Mouse (Mus musculus): ENCODE data around the gene Gchfr. TPM values are rescaled to one million over a fixed set of nuclear protein-coding genes. Genes with fewer than 3 reads are reported as not detected.

The Gchfr gene
- 1.4 TPM in 1 of 2 replicates, not detected in the other for polyA plus RNA-seq (2012; ENCODE audit: low replicate concordance)

GRCm38 (mm10) chr2:119166901-119167865 is at the start of gene Gchfr:
Gchfr (plus strand) TSS chr2:119167773.

GRCm38 (mm10) chr2:119156681-119157572 is 10.6 kb upstream of the Gchfr start, which contains the start of gene Rmdn3:
Rmdn3 (minus strand) TSS chr2:119157034.

GRCm38 (mm10) chr2:119173991-119174651 is 6.5 kb downstream of the Gchfr start, which contains the start of gene Gm14137:
Gm14137 (plus strand) TSS chr2:119174509.

DNA sequence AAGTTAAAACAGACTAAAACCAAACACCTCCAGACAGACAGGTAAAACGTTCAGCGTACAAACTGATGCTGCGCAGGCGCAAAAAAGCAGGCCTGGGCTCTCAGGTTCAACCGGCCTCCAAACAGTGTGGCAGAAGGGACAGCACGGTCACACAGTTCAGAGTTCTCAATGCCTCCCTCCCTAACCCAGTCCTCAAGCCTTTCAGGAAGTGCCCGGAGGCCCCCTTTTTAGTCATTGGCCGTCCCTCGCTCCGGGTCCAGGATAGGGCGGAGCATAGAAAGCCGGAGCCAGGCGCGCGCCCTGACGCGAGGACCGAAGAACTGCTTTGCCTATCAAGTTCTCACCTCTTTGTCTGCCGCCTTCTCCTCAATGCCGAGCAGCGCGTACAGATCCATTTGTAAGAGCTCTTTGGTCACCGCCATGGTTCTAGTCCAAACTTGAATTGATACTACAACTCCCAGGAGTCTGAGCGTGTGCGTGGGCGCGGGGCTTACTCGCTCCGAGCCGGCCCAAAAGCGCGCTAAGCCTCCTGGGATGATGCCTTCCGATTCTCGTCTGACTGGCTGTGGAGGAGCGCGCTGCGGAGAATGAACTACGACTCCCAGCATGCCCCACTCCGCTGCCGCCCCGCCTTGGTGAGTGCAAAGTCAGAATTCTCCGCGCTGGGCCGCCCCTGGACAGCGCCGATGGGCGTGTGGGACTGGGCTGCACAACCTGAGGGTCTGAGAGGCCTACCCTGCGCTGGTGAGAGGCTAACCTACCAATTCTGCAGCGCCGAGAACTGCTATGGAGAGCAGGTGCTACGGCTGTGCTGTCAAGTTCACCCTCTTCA is 41.0 kb downstream of the Gchfr start, which contains the start of the genes Zfyve19 and Dnajc17:
Gene Zfyve19 (plus strand): TSS at position 274 of the 832 bp plus-strand sequence.
Gene Dnajc17 (minus strand): TSS at position 452 of the 832 bp plus-strand sequence.

Other genes with a start within 250 kb of the Gchfr start
- 17.7 and 19.2 TPM in 2 replicates for gene Chst14, start 241.3 kb upstream of the Gchfr start, polyA plus RNA-seq (2012; ENCODE audit: low replicate concordance)
- 10.2 and 15.1 TPM in 2 replicates for gene Ccdc32, start 138.4 kb upstream of the Gchfr start, polyA plus RNA-seq (2012; ENCODE audit: low replicate concordance)
- 5.7 and 6.9 TPM in 2 replicates for gene Rpusd2, start 133.0 kb upstream of the Gchfr start, polyA plus RNA-seq (2012; ENCODE audit: low replicate concordance)
- gene Knl1, start 120.7 kb upstream of the Gchfr start, polyA plus RNA-seq (2012; ENCODE audit: low replicate concordance): 10.0 and 26.4 TPM in 2 replicates
- gene Rad51, start 55.0 kb upstream of the Gchfr start, polyA plus RNA-seq (2012; ENCODE audit: low replicate concordance): 4.9 and 8.4 TPM in 2 replicates
- 16.2 and 33.0 TPM in 2 replicates for gene Rmdn3, start 10.7 kb upstream of the Gchfr start, polyA plus RNA-seq (2012; ENCODE audit: low replicate concordance)
- 0.07 and 0.57 TPM in 2 replicates for gene Gm14137, start 6.7 kb downstream of the Gchfr start, polyA plus RNA-seq (2012; ENCODE audit: low replicate concordance)
- gene Zfyve19, start 40.8 kb downstream of the Gchfr start, polyA plus RNA-seq (2012; ENCODE audit: low replicate concordance): 10.3 and 20.3 TPM in 2 replicates
- 10.6 and 23.8 TPM in 2 replicates for gene Dnajc17, start 41.0 kb downstream of the Gchfr start, polyA plus RNA-seq (2012; ENCODE audit: low replicate concordance)
- gene Ppp1r14d, start 62.1 kb downstream of the Gchfr start, polyA plus RNA-seq (2012; ENCODE audit: low replicate concordance): not detected in 2 replicates
- 0.13 and 0.59 TPM in 2 replicates for gene Spint1, start 69.6 kb downstream of the Gchfr start, polyA plus RNA-seq (2012; ENCODE audit: low replicate concordance)
- 0.30 TPM in 1 of 2 replicates, not detected in the other for gene Rhov, start 103.5 kb downstream of the Gchfr start, polyA plus RNA-seq (2012; ENCODE audit: low replicate concordance)
- gene Vps18, start 121.0 kb downstream of the Gchfr start, polyA plus RNA-seq (2012; ENCODE audit: low replicate concordance): 8.0 and 19.2 TPM in 2 replicates
- gene Dll4, start 158.0 kb downstream of the Gchfr start, polyA plus RNA-seq (2012; ENCODE audit: low replicate concordance): 1.1 and 1.5 TPM in 2 replicates
- 24.8 and 43.3 TPM in 2 replicates for gene Chac1, start 183.5 kb downstream of the Gchfr start, polyA plus RNA-seq (2012; ENCODE audit: low replicate concordance)

Measured in leukemia stem cell, adult 10-12 weeks (primary cell).